Mouse (Mus musculus): Measurements from ENCODE around the gene Swi5.

Gene Swi5

DNA sequence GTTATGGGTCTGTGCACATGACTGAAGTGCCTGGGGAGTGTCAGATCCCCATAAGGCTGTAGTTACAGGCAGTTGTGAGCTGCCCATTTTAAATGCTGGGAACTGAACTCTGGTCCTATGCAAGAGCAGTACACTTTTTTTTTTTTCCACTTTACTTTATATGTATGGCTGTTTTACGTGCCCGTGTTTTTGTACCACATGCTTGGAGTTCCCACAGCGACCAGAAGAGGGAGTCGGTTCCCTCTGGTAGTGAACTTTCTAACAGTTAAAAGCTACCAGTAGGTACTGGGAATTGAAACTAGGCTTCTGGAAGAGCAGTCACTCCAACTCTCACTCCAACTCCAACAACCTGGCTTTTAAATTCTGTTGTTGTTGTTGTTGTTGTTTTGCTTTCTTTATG lies 27.2 kb downstream of the Swi5 start:
- DNase-seq (ENCODE audit: low read depth, low spot score) = peak; percentile 85

DNA sequence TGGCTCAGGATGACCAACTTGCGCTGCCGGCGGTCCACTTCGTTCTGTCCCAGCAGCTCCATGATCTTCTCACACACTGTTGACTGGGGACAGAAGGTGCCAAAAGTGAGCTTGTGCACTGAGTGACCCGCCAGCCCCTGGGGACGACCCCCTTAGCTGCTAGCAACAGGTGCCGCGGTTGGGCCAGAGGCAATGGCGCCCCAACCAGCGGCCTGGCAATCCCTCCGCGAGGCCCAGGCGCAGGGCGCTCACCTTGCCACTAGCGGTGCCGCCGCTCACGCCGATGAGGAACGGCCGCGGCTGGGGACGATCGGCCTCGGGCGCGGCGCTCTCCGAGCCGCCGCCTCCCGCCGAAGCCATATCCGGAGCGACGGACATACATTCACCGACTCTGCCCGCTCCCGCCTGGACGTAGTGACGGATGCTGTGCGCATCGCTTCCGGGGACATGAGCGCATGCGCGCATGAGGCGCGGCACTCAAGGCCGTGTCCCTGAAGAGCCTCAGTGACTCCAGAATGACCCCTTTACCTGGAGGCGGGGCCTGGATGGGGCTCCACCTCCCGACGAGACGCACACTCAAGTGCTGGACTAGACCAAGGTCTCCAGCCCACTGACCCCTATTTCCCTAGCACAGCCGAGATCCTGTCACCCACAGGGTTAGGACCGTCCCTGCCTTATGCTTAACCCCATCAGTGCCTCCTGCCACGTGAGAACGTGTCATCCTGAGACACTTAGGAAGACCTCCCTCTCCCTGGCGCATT lies 28.0 kb downstream of the Swi5 start, which contains the start of gene Uck1:
Gene Uck1 (minus strand): TSS at position 503 of the 761 bp plus-strand sequence.
- DNase-seq (ENCODE audit: low read depth, low spot score) = peak; percentile 98

DNA sequence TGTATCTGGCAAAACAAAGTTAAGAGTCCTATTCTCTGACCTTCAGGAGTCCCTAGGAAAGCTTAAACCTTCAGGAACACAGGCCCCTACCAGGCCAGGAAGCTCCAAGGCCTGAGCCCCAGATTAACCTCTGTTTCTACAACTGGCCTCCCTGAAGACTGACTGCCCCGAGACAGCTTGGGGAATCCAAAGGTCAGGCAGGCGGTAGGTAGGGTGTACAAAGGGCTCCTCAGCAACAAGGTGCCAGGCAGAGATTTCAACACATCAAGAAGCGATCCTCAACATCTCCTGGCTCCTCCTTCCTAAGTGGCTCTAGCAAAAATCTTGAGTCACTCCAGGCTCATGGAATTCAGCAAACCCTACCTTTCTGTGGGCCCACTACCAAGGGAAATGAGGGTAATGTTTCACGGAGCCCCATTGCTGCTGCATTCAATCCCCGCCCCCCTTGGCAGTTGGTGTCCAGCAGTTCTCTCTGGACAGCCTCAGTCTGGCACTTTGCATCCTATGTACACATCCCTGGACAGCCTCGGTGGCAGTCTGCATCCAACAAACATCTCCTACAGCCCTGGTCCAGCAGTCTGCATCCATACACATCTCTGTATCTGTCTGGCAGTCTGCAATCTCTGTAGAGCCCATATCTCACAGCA lies 28.9 kb downstream of the Swi5 start:
- no peak for DNase-seq (ENCODE audit: low read depth, low spot score)

DNA sequence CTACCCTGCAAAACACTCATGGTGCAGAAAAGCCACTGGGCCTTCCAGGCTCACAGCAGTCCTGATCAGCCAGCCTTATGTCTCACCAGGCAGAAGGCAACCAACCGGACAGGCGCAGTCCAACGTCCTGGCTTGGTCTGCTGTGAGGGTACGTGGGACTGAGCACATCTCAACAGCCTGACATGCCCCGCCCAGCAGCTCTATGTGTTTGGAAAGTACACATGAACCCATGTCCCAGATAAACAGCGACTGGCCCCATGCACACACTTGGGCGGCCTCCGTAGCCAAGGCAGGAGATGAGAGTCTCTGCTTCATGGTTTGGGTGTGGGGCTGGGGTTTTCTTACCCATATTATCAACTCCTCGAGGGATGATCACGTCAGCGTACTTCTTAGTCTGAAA lies 31.6 kb downstream of the Swi5 start:
- no peak for DNase-seq (ENCODE audit: low read depth, low spot score)

DNA sequence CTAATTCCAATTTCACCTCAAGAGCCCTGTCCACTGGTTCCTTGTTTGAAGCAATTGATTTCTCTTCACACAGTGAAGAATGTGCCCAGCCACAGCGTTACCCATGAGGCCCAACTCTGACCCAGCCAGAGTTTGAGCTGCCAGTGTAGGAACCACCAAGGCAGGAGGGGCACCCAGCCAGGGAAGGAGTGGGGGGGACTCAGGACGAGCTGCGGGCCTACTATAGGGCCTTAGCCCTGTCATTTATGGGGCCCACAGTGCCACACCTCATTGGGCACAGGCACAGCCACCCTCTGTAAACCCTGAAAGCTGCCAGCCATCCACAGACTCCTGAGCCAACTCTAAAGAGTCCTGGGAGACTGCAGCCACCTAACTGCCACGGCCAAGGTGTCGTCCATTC lies 33.3 kb downstream of the Swi5 start:
- no peak for DNase-seq (ENCODE audit: low read depth, low spot score)

DNA sequence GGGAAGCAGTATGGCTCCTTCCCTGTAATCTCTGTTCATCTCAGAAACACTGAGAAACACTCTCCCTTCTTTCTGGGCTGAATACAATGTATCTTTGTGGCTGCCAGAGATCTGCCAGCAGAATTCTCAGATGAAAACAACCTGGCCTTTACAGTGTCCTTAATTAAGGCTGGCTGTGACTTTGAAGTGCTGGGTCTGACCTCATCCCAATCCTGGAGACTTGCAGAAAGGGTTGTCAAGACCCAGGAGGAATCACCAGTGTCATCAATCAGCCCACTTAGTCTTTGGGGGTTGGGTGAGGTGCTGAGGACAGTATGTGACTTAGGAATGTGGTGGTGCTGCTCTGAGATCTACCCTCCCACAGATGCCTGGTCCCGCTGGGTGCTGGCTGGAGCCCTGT lies 34.5 kb downstream of the Swi5 start:
- DNase-seq (ENCODE audit: low read depth, low spot score) = no peak

DNA sequence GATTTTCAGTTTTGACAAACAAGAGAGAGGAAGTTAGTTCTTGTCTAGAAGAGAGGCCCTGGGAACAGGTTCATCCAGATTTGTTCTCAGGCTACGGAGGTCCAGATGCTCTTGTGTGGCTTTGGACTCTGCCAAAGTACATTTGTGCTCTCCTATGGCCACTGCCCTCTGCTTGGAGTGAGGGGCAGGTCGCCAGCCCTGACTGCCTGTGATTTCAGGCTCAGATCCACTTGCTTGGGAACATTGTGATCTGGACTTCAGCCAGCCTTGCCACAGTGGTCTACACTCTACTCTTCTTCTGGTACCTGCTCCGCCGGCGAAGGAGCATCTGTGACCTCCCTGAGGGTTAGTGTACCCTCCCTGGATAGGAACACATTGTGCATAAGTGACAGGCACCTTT lies 35.2 kb downstream of the Swi5 start:
- DNase-seq (ENCODE audit: low read depth, low spot score) = no peak

DNA sequence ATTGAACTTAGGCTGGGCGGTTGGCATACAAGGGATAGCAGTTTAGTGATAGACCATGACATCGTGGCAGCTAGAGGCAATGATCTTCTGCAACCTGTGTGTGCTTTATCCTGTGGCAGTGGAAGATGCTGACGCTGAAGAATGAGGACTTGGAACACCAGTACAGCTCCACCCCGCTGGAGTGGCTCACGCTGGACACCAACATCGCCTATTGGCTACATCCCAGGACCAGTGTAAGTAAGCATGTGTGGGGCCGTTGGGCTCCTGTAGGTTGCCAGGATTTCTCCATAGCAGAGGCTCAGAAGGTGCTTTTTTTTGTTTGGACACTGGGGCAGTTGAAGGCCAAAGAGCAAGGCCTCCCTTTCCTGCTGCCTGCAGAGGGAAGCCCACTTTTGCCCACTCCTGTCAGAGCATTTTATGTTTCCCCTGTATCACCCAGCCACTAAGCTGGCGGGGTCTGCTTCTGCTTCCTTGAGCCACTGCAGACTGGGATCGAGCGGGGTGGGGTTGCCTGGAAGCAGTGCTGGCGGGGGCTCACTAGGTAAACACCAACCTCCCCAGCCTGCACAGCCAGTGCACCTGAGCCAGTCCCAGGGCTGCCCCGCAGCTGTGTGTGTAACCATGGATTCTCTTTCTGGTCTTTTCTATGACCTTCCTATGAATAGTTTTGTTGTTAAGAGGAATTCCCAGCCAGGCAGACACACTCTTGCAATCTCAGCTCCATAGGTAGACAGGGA lies 35.9 kb downstream of the Swi5 start:
- DNase-seq (ENCODE audit: low read depth, low spot score) = no peak

DNA sequence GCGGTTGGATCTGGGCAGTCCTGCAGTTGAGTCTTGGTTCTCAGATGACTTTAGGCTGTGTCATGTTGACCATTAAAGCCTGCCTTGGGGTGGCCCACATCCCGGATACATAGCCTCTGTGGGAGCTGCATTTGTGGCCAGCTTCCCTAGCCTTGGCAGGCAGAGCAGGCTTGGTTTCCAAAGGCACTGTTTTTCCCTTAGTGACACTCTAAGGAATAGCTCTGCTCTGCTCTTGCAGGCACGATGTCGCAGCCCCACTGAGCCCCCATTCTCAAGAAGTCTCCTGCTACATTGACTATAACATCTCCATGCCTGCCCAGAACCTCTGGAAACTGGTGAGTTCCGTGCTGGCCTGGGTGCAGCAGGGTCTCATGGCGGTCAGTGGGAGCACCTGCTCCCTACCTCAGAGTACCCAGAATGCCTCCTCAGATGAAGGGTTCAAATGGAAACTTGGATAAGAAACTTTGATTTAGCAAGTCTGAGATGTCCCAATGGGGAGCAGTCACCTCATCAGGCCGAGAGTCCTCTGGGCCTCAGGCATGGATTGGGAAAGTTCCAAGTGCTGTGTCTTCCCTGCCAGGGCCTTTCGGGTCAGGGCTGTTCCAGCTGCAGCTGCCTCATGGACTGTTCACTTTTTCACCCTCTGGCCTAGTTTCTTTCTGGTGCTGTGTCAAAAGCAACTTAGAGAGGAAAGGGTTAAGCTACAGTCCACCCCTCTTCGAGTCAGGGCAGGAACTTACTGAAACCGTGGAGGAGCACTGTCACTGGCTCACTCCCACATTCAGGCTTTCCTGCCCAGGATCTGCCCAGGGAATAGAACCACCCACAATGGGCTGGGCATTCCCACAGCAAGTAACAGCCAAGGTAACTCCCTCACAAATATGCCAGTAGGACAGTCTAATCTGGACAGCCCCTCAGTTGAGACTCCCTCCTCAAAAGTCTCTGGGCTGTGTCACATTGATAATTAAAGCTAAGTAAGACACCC lies 39.2 kb downstream of the Swi5 start:
- no peak for DNase-seq (ENCODE audit: low read depth, low spot score)

DNA sequence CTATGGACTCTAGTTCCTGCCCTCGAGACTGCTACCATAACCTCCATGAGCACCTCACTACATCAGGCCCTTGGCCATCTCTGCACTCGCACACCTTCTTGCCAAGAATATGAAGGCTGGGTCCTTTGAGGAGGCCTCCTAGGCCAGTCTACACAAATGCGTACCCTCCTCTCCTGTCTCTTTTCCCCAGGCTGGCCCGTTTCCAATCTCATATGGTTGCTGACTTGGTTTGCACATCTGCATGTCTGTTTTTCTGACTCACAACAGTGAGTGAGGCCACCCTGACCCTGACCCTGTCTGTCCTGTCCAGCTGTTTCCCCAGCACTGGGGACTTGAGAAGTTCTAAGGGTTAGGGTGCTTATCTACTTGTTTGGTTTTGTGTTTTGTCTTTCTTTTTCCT lies 41.1 kb downstream of the Swi5 start:
- no peak for DNase-seq (ENCODE audit: low read depth, low spot score)

DNA sequence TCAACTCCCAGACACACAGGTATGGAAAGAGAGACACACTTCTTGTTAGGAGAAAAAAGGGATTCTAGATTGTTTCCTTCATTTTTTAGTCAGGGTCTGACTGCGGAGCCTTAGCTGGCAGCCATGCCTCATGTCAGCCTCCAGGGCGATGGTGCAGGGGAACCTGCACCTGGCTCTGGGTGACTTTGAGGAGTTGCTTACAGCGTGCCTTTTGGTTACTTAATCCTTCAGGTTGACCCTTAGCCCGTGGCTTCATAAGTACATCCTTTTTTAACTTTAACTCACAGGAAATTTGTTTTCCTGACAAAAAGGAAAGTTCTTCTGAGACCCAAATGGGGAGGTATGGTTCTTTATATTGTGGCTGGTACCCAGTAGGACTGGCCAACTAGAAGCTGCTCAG lies 44.9 kb downstream of the Swi5 start:
- DNase-seq (ENCODE audit: low read depth, low spot score) = no peak

DNA sequence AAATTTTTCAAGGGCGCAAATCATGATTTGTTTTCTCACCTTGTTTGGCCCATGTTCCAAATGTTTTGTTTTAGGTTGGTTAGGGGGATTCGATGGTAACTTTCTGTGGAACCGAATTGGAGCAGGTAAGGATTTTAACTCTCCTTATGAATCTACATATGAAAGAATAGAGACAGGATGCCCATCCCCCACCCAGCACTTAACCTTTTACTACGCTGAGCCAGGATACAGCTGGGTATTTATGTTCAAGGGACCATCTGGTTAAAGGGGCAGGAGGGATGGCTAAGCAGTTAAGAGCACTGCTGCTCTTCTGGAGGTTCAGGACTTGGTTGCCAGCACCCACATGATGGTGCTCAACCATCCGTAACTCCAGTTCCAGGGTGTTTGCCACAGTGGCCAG lies 47.3 kb downstream of the Swi5 start:
- no peak for DNase-seq (ENCODE audit: low read depth, low spot score)

DNA sequence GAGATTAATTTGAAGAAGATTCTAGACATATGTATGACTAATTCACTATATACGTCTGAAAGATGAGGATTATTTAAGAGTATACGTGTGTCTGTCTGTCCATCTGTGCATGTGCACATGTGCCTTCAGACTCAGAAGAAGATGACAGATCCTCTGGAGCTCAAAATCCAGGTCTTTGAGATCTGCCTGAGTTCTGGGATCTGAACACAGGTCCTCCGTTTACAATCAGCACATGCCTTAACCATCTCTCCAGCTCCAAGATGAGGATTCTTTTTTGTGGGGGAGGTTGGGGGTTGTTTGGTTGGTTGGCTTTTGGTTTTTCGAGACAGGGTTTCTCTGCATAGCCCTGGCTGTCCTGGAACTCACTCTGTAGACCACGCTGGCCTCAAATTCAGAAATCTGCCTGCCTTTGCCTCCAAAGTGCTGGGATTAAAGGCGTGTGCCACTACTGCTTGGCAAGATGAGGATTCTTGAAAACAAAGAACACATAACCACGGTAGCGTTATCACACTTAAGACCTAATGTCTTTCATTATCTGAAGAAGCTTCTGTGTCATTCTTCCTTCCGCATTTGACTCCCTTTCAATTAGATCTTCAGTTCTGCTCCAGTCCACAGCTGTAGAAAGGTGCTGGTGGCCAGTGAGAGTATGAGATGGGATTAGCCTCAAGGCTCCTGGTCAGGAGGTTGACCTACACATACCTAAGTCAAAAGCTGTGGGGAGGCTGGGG lies 49.0 kb downstream of the Swi5 start:
- DNase-seq (ENCODE audit: low read depth, low spot score) = peak; percentile 51

DNA sequence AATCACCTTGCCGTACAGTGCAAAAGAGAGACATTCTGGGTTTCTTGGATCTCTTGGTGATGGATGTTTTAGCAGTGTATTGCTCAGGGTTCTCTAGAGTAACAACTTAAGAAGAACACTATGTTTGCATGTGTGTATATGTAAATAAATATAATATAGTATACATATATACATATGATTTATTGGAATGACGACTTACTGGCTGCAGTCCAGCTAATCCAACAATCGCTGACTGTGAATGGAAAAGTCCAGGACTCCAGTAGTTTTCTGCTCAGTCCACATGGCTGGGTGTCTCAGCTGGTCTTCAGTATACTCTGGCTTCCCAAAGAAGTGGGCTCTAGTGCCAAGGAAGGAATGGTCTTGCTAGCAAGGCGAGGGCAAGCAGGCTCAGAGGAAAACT lies 50.3 kb downstream of the Swi5 start:
- DNase-seq (ENCODE audit: low read depth, low spot score) = no peak

DNA sequence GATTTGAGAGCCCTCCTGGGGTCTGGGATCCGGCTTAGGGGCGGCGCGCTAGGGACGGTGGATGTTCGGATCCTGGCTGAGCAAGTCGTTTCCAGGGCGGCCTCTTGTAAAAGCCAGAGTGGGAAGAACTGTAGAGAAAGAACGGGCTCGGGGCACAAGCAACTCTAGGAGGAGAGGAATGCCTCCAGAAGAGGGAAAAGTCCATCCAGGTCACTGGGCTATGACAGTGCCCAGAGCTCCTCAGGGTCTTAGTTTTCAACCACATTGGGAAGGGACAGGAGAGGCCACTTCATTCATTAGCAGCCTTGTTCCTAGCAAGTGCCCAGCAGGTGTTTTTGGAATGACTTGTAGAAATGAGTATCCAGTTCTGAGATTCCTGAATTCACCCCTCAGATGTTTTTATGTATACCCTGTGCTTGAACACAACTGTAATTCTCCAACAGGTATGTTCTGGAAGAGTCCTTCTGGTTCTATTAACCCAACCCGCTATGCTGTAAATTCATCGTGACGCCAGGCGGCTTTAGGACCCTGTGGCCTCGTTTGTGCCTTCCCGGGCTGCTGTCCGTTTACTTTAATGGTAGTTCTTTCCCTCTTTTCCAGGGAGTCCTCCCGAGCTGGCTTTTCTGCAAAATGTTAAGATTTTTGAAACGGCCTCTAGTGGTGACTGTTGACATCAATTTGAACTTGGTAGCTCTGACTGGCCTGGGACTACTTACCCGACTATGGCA lies 51.0 kb downstream of the Swi5 start:
- DNase-seq (ENCODE audit: low read depth, low spot score) = peak; percentile 76

DNA sequence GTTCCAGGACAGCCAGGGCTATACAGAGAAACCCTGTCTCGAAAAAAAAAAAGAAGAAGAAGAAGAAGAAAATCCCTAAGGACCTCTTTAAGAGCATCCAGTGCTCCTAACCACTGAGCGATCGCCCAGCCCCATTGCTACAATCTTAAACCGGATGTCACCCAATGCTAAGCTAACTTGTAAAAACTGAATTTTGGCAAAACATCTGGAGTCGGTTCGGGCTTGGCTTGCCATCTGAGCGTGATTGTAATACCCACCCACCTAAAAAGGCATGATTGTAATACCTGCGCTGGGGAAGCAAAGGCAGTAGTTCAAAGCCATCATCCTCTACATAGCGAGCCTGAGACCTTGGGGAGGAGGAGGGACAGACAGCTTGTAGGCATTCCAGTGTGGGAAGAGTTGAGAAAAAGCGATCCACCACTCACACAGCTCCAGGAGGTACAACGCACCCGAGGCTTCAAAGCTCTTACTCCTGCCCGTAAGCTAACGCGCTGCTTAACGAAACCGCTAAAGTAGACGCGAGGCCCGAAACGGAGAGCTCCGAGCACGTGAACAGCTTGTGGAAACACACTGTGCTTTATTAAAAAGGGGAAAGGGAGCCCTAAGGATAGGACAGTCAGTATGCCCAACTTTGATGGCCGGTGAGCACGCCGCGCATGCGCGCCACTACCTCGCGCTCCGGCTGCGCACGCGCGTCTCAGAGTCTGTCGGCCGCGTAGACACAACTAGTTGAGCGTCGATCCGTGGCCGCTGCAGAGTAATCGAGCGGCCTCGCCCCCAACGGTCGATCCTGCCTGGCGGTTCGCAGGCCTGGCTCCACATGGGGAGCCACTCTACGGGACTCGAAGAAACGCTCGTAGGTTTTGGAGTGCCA lies 51.8 kb downstream of the Swi5 start, which contains the start of gene Pomt1:
Gene Pomt1 (plus strand): TSS at position 705 of the 874 bp plus-strand sequence.
- peak; percentile 96 for DNase-seq (ENCODE audit: low read depth, low spot score)

DNA sequence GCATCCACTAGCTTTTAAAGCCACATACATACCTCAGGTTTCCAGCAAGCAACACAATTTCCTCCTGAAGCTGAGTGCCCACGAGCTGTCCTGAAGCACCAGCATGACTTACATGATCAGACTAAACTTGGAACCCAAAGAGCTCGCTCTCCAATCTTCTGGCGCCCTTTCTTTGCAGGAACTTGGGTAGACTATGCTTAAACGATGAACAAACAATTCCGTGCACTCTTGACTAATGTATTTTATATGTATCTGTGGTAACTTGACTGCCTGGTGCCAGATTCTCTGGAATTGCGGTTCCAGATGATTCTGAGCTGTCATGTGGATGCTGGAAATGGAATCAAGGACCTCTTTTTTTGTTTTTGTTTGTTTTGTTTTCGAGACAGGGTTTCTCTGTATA lies 52.4 kb downstream of the Swi5 start:
- no peak for DNase-seq (ENCODE audit: low read depth, low spot score)

Measured in A20 (cell line).